Mouse (Mus musculus) adipocyte (in vitro differentiated cells): Measurements from ENCODE around the gene Txnrd2.
A peak's percentile ranks its signal among the peaks of the same experiment; 100 is the strongest.

Experiments used
- DNase-seq: peaks from one replicate; pipeline ENCODE4 v3.0.0-alpha.2; 2016; ENCODE audit warnings: low spot score

Txnrd2 gene

GRCm38 (mm10) chr16:18394056-18394455 is 32.1 kb upstream of the Txnrd2 start:
- DNase-seq, result no peak

- no peak for DNase-seq
These were observed 31.2 kb upstream of the Txnrd2 start for GRCm38 (mm10) chr16:18394777-18395619.

GRCm38 (mm10) chr16:18395620-18396036 is 30.6 kb upstream of the Txnrd2 start:
- no peak for DNase-seq

GRCm38 (mm10) chr16:18396201-18396600 is 30.0 kb upstream of the Txnrd2 start:
- DNase-seq, result peak; percentile 98

GRCm38 (mm10) chr16:18396791-18397621 is 29.2 kb upstream of the Txnrd2 start:
- no peak for DNase-seq

- DNase-seq, result no peak
These were observed 26.2 kb upstream of the Txnrd2 start for GRCm38 (mm10) chr16:18400028-18400427.

GRCm38 (mm10) chr16:18400472-18401216 is 25.5 kb upstream of the Txnrd2 start:
- DNase-seq, result no peak

- no peak for DNase-seq
These were observed 22.9 kb upstream of the Txnrd2 start for GRCm38 (mm10) chr16:18403285-18403684.

- DNase-seq, result no peak
These were observed 20.9 kb upstream of the Txnrd2 start for GRCm38 (mm10) chr16:18405091-18405854.

GRCm38 (mm10) chr16:18405876-18406275 is 20.3 kb upstream of the Txnrd2 start:
- no peak for DNase-seq

GRCm38 (mm10) chr16:18406293-18406692 is 19.9 kb upstream of the Txnrd2 start:
- DNase-seq, result peak; percentile 89

- peak; percentile 31 for DNase-seq
These were observed 18.3 kb upstream of the Txnrd2 start for GRCm38 (mm10) chr16:18407912-18408311.

- peak; percentile 45 for DNase-seq
These were observed 16.4 kb upstream of the Txnrd2 start for GRCm38 (mm10) chr16:18409776-18410175.

GRCm38 (mm10) chr16:18410418-18410817 is 15.8 kb upstream of the Txnrd2 start:
- no peak for DNase-seq

- no peak for DNase-seq
These were observed 15.0 kb upstream of the Txnrd2 start for GRCm38 (mm10) chr16:18411026-18411649.

- DNase-seq, result peak; percentile 97
These were observed 14.2 kb upstream of the Txnrd2 start for GRCm38 (mm10) chr16:18411802-18412476.

GRCm38 (mm10) chr16:18413032-18413816 is 13.0 kb upstream of the Txnrd2 start:
- DNase-seq, result peak; percentile 22

- DNase-seq, result peak; percentile 96
These were observed 10.0 kb upstream of the Txnrd2 start for GRCm38 (mm10) chr16:18416094-18416761.

- no peak for DNase-seq
These were observed 9.3 kb upstream of the Txnrd2 start for GRCm38 (mm10) chr16:18416837-18417236.
